ENCODE assay signal across 10 mouse cellular contexts in the genomic region with DNA sequence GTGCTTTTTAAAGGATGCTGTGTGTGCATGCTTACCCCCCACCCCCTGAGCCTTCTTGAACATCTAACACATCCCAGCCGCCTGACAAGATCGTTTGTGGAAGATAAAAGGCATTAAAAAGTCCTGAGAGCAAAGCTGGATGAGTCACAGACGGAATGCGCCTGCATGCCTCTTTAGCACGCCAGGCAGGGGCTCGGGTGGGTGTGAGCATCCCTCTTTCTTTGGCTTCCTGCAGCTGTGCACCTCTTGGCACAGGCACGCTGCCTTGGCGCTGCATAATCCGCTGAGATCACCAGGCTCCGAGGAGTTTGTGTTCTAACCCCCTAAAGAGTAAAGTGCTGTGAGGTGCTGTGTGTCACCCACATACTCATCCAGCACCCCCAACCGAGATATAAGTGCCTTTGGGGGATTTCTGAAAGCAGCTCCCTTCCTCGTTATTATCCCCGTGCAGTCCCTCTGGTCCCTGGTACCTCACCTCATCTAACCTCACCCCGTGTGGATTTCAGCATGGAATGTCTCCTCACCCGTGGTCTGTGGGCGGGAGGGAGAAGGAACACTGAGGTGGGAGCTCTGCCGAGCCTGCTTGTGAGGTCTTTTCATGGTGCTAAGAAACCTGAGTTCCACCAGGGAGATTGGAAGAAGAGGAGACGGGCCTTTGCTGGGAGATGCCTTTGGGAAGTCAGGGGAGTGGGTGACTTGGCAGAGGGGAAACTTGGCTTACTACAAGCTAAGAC.
DNase-seq lines count a peak whose midpoint lies in the region; ATAC-seq lines count a peak whose summit lies in the region.
"Had no signal": no experiment of that assay in that cellular context is flagged by ENCODE, and none has a peak within 500 bp of the region (broad histone marks: within the 10 kb centered on the region; RNA-seq: fewer than 3 reads in every experiment).

No protein-coding gene starts in this region.

- DNase-seq in embryonic facial prominence, embryonic 10.5 days (ENCODE audit: low spot score) = no peak
- peak; percentile 74 to 82 for DNase-seq in left cerebral cortex, postnatal 36 days (ENCODE audit: low spot score in 2 of 2)
- peak; percentile 14 for DNase-seq in right cerebral cortex, postnatal 4 days
- DNase-seq in heart, embryonic 10.5 days (ENCODE audit: low spot score) = no peak
- DNase-seq in heart, adult 8-10 months (ENCODE audit: low spot score) = no peak

- H3K4me3 ChIP-seq in embryonic facial prominence, embryonic 13.5 days = no peak overlapping the region
- H3K4me3 ChIP-seq in embryonic facial prominence, embryonic 10.5 days = no peak overlapping the region
- no peak overlapping the region for H3K4me3 ChIP-seq in neural tube, embryonic 14.5 days (ENCODE audit: low read depth, low read length)
- H3K4me3 ChIP-seq in neural tube, embryonic 15.5 days (replicated peaks) = no peak overlapping the region
- no peak overlapping the region for H3K4me3 ChIP-seq in heart, embryonic 10.5 days

- peak overlapping the region; percentile 22 for H3K4me2 ChIP-seq in embryonic facial prominence, embryonic 13.5 days
- H3K4me2 ChIP-seq in neural tube, embryonic 14.5 days (ENCODE audit: low read depth, low read length) = no peak overlapping the region
- H3K4me2 ChIP-seq in neural tube, embryonic 15.5 days = no peak overlapping the region

- no peaks in the 10 kb centered on the region for H3K27me3 ChIP-seq in embryonic facial prominence, embryonic 13.5 days
- H3K27me3 ChIP-seq in embryonic facial prominence, embryonic 10.5 days (replicated peaks; ENCODE audit: low read depth, poor library complexity, severe bottlenecking) = 0 out of 2 replicates have a peak, but pooled peaks cover 17% of the 10 kb centered on the region
- H3K27me3 ChIP-seq in neural tube, embryonic 14.5 days (ENCODE audit: control insufficient read depth, insufficient read depth, low read length) = no peaks in the 10 kb centered on the region
- peaks cover 11% of the 10 kb centered on the region for H3K27me3 ChIP-seq in neural tube, embryonic 15.5 days (replicated peaks)
- H3K27me3 ChIP-seq in heart, embryonic 10.5 days (ENCODE audit: insufficient read depth, poor library complexity, severe bottlenecking) = peaks cover 40% of the 10 kb centered on the region

- no peaks in the 10 kb centered on the region for H3K36me3 ChIP-seq in embryonic facial prominence, embryonic 13.5 days
- no peaks in the 10 kb centered on the region for H3K36me3 ChIP-seq in embryonic facial prominence, embryonic 10.5 days (replicated peaks)
- H3K36me3 ChIP-seq in neural tube, embryonic 14.5 days (ENCODE audit: control insufficient read depth, insufficient read depth, low read length) = no peaks in the 10 kb centered on the region
- no peaks in the 10 kb centered on the region for H3K36me3 ChIP-seq in neural tube, embryonic 15.5 days
- H3K36me3 ChIP-seq in heart, embryonic 10.5 days = no peaks in the 10 kb centered on the region

- H3K27ac ChIP-seq in embryonic facial prominence, embryonic 13.5 days = no peak overlapping the region
- no peak overlapping the region for H3K27ac ChIP-seq in embryonic facial prominence, embryonic 10.5 days (replicated peaks)
- H3K27ac ChIP-seq in neural tube, embryonic 14.5 days (ENCODE audit: low read depth, low read length) = no peak overlapping the region
- no peak overlapping the region for H3K27ac ChIP-seq in neural tube, embryonic 15.5 days (replicated peaks)
- H3K27ac ChIP-seq in heart, embryonic 10.5 days = no peak overlapping the region

- H3K9ac ChIP-seq in embryonic facial prominence, embryonic 13.5 days = no peak overlapping the region
- no peak overlapping the region for H3K9ac ChIP-seq in neural tube, embryonic 14.5 days (replicated peaks; ENCODE audit: low read depth, low read length)
- H3K9ac ChIP-seq in neural tube, embryonic 15.5 days (replicated peaks) = no peak overlapping the region

- 29% methylated on average over 18 of the region's 18 CpGs for WGBS in embryonic facial prominence, embryonic 13.5 days
- WGBS in embryonic facial prominence, embryonic 10.5 days = 39% methylated on average over 18 of the region's 18 CpGs
- WGBS in neural tube, embryonic 14.5 days = 30% methylated on average over 18 of the region's 18 CpGs
- WGBS in neural tube, embryonic 15.5 days = 31% methylated on average over 18 of the region's 18 CpGs
- WGBS in heart, embryonic 10.5 days = 14% methylated on average over 18 of the region's 18 CpGs

- H3K9me3 ChIP-seq in embryonic facial prominence, embryonic 13.5 days = no peaks in the 10 kb centered on the region
- no peaks in the 10 kb centered on the region for H3K9me3 ChIP-seq in embryonic facial prominence, embryonic 10.5 days
- no peaks in the 10 kb centered on the region for H3K9me3 ChIP-seq in neural tube, embryonic 14.5 days (ENCODE audit: control insufficient read depth, low read length)
- no peaks in the 10 kb centered on the region for H3K9me3 ChIP-seq in neural tube, embryonic 15.5 days (replicated peaks)
- H3K9me3 ChIP-seq in heart, embryonic 10.5 days = no peaks in the 10 kb centered on the region

- ATAC-seq in embryonic facial prominence, embryonic 13.5 days (ENCODE audit: insufficient number of reproducible peaks, insufficient read depth, low FRiP score, low TSS enrichment, low read depth) = no peak
- ATAC-seq in neural tube, embryonic 14.5 days (ENCODE audit: low read depth) = 0 out of 2 replicates have a peak, but pooled peaks have one; percentile 48
- no peak for ATAC-seq in neural tube, embryonic 15.5 days (ENCODE audit: low FRiP score)
- ATAC-seq: intestine, embryonic 16.5 days; lung, postnatal 0 days had no signal

- intact Hi-C loops in left cerebral cortex, postnatal 36 days (cut with DNase I) = loop anchor here (1.0 kb wide), 1 partner anchor 57 kb away; no protein-coding TSS in a partner anchor

- H3K4me1 ChIP-seq in embryonic facial prominence, embryonic 13.5 days = peaks cover 24% of the 10 kb centered on the region
- H3K4me1 ChIP-seq in embryonic facial prominence, embryonic 10.5 days = peaks cover 7% of the 10 kb centered on the region
- peaks cover 14% of the 10 kb centered on the region for H3K4me1 ChIP-seq in neural tube, embryonic 14.5 days (ENCODE audit: control insufficient read depth, insufficient read depth, low read length)
- H3K4me1 ChIP-seq in neural tube, embryonic 15.5 days = peaks cover 26% of the 10 kb centered on the region
- H3K4me1 ChIP-seq in heart, embryonic 10.5 days = peaks cover 19% of the 10 kb centered on the region; the same call in 1 of the 2 replicates

Comparison
In these comparisons a context has a peak if more than half of its experiments do, and no peak if none do; other contexts are left out.
1. DNase-seq: peak in left cerebral cortex, postnatal 36 days (2 of 2) and right cerebral cortex, postnatal 4 days (single experiment); none in embryonic facial prominence, embryonic 10.5 days (single experiment), heart, embryonic 10.5 days (single experiment) and heart, adult 8-10 months (single experiment).